Mouse (Mus musculus) frontal cortex, postnatal 10 days (tissue): ENCODE data around the gene Gin1.

ENCODE experiments used
- DNase-seq, 2 experiments: peaks; one replicate each; pipeline ENCODE4 v3.0.0; 2022; ENCODE audit warnings: low spot score in 2 of 2, mixed read lengths in 1 of 2

Gin1 gene

DNA sequence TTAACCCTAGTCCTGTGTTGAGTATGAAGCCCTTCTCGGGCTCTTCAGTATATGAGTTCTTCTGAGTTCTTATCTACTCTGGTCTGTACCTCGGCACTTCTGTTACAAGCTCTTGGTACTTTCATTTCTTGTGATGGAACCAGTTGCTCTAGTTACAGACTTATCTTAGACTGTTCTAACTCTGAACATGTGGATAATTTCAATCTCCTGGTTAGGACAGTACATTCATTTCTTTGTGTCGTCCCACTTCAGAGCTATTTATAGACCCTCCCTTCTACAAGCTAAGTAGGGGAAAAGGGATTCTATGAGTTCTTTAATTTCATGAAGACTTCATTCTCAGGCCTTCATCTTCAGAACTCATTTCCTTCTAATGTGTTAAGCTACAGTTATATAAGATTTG, 17.7 kb downstream of the Gin1 start:
- DNase-seq, result no peak

DNA sequence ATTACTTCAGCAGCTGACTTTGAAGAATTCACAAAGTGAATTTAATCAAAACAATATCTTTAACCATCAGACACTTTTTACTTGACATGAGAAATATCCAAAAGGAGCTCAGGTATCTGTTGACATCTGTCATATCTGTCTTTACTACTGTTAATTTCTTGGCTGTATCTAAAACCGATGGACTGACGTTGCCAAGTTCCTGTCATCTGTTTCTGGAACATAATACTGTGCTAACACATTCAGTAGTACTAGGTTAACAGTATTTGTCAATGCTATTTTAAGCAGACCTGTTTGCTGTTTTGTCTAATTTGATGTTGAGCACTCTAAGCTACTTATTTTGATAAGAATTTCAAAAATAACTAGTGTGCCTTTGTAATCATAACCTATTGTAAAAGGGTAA, 18.5 kb downstream of the Gin1 start:
- no peak for DNase-seq

DNA sequence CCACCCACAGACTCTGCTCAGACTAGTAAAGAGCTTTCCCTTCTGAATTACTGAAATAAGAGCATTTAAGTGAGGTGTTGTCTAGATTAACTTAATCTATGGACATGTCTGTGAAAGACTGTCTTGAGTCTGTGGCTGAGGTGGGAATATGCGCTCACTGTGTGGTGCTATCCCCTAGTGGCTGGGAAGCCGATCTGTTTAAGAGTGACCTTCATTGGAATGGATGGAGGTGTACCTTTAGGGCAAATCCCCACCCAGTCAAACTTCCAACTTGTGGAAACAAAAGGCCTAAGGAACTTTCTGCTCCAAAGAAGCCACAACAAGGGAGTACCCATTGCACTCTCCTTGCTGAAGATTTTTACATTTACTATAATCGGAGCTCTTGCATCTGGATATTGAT, 24.1 kb downstream of the Gin1 start:
- no peak for DNase-seq

DNA sequence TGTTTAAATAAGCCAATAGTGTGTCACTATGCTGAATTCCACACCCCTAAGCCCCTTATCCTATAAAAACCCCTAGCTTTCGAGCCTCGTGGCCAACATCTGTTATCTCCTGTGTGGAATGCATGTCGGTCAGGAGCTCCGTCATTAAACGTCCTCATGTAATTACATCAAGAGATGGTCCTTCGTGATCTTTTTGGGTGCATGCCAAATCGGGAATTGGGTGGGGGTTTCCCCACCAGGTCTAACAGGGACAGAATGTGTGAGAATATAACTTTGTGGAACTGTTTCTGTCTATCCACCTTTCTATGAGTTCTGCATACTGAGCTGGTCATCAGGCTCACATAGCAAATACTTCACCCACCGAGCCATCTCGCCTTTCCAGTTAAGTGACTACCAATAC, 26.0 kb downstream of the Gin1 start:
- no peak for DNase-seq

DNA sequence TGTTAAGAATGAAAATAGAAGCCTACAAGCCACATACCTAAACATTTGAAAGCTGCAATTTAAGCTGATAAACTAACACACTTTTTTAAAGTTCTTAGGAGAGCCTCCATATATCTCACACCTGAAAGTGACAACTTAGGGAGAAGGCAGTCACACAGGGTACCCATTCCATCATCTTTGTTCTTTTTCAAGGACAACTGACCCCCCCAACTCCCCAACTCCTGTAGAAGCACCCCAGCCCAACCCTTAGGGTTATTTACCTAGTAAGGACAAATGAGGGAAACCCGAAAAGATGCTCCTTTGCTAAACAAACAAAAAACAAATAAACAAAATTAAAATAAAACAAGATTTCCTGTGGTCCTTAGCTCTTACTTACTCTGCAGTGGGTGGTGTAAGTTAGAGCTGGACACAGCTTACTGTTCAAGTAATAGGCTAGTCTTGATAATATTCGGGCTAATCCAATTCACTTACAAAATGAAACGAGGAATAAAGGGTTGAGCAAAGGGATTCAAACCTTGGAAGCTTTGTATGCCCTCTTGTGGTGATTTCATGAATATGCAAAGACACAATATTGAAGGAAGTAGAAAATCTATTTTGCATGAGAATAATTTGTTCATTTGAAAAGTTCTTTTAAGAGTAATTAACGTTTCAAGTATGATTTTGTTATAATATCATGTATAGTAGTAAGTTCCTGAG, 32.4 kb downstream of the Gin1 start:
- no peak for DNase-seq

DNA sequence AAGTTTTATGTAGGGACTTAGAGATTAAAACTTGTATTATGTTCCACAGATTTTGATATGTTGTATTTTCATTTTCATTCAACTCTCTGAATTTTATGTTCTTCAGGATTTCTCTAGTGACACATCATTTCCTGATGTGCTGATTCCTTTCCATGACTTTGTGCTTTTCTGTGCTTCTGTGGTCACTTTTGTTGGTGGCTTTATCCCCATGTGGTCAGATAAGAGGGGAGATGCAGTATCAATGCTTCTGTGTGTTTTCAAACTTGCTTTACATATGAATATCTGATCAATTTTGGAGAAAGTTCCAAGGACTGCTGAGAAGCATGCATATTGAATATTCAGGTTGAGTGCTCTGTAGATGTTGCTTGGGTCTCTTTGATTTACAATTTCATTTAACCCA, 34.5 kb downstream of the Gin1 start:
- DNase-seq, result no peak

DNA sequence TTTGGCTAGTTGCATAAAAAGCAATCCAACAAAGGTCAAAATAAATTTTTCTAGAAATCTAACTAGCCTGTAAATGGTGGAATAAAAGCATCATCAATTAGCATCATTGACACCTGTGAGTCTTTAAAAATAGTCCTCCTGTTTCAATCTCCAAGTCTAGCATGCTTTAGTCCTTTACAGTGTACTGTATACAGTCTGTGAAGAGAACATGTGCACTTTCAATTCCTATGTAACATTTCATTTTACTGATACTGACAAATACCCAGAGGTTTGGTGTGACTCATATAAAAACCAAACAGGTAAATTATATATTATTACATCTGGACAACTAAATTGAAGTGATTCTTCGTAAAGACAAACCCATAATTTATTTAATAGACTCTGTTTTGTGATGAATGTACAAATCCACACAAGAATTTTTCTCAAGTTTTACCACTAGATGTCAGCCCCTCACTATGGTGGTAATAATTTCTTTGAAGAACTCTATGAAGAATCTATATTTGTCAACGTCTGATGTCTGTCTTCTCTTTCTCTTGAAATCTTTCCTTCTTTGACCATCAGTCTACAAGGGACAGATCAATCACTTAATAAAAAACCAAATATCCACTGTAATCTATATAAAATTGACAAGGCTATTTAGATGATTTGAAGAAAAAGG, 39.4 kb downstream of the Gin1 start:
- DNase-seq, result no peak

DNA sequence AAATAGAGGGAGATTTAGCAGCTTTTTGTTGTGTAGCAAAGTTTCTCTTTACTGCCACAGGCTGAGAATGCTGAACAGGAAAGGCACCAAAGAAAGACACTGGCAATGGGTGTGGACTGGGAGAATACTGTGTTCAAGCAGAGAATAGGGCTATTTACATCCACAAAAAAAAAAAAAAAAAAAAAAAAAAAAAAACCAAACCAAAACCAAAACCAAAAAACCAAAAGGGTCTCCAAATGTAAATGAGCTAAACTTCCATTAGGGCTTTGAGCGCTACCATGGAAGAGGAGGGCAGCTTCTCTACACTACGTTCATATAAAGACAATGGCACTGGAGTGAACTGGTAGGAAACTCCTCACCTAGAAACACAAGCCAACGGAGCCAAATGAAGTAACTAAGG, 51.3 kb downstream of the Gin1 start:
- DNase-seq, result no peak

DNA sequence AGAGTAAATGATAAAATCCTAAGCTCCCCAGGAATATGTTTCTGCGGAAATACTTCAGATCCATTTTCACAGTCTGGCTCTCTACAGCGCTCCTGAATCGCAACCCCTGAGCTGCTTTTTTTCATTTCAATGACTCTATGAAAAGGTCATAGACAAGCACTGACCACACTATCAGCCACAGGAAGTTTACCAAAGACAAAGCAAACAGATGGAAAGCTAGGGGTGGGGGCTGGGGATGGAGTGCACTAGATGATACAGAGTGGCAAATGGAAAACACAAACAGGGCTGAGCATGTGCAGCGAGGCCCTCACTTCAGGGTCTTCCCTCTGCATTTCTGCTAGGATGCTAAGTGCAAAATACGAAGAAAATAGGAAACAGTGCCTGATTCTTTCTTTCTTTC, 52.2 kb downstream of the Gin1 start:
- DNase-seq, result no peak

DNA sequence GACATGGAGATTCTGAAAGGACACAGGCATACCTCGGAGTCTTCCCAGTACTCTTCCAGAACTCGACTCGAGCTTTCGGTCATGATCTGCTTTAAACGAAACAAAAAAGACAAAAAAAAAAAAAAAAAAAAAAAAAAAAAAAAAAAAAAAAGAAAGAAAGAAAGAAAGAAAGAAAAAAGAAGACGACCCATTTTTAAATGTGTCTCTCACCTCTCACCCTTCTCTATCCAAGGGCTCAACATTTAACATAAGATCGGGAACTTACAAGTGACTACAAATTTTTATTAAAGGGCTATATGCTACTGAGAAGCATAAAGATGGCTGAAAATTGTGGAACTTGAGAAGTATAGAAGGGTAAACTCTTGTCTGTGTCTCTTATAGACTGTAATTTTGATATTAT, 52.9 kb downstream of the Gin1 start:
- DNase-seq, result no peak

DNA sequence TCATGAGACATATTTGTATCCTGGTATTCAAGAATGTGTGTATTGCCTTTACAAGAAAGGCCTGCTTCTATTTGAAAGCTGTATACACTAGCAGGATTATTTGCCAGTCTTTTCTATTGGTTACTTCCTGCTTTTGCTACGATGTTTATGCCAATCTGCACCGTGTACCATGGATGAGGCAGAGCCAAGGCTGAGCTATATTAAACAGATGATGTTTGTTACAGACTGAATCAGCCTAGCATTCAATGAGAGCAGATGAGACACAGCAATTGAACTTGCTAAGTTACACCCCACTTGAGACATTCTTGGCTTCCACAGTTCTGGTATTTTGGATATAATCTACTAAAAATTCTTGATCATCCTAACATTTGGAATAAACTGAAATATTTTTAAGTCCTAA, 57.6 kb downstream of the Gin1 start:
- no peak for DNase-seq

DNA sequence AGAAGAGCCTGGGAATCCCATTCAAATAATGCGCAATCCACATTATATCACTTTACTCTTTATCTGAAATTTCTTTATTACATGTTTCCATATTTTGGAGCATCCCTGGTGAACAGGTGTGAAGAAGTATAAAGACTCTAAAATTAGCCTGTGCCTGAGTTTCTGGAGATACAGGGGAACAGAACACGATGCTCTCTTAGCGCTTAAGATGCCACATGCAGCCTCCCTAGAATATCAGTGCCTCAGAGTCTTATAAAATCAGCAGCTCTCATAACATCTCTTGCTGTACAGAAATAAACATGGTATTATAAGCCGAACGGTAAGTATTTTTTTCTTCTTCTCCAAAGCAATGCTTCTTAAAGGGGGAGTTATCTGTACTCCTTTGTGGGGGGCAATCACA, 58.1 kb downstream of the Gin1 start:
- no peak for DNase-seq

DNA sequence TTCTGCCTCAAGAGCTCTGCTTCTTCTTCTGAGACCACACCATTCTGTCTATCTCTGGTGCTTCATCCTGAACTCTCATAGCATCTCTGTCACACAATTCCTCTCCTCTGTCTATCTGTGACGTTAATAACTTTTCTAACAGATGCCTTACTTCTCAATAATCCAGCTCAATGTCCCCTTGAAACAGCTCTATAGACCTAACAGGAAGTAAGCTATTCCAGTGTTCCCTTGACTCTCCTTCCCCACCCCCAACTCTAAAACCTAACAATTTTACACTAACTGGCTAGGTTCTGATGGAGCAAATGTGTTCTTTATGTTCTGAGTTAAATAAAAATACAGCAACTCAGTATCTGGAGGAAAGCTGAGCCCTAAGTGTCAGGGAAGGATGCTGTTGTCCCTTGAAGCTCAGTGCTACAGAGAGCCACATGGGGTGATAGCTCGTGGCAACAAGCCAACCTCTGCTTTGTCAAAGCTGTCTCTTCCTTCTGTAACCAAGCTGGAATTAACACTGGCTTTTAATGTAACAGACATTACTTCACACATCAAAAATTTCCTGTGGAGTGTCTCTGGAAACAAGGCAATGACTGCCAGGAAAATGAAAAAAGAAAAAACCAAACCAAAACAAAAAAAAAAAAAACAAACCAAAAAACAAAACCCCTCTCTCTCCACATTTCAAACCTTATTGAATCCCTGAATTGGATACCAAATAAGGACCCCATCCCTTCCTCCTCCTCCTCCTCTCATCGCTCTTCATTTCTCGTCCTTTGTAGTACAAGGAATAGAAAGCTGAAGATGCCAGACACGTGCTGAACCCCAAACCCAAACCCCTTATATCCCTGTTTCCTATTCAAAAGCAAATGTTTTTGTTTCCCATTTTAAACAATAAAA, 63.7 kb downstream of the Gin1 start:
- peak; percentile 23 to 33 for DNase-seq

DNA sequence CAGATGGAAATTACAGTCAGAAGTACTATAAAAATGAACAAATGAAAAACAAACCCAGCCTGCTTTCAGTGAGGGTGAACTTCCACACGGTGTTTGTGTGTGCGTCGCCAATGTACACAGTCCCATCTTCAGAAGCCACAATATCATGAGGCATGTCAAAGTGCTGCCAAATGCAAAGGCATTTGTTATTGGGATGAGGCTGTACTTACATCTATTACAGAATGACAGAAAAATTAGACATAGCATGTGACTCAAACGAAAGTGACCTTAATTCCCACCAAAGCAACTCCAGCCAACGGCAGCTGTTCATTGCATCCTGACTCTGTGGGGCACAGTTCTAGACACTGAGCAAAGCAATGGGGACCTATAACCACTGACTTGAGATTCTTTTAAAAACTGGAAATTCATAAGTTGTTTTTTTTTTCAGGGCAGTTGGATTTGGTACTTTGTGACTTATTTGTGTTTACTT, 64.4 kb downstream of the Gin1 start:
- DNase-seq, result no peak
